Mouse (Mus musculus): ENCODE measurements at regions not wholly inside any gene's neighbourhood (a gene's known extent, or its start where the extent isn't known, plus 50 kb on each side); places are given as distances from the start of the nearest gene placed in this dataset.

DNA sequence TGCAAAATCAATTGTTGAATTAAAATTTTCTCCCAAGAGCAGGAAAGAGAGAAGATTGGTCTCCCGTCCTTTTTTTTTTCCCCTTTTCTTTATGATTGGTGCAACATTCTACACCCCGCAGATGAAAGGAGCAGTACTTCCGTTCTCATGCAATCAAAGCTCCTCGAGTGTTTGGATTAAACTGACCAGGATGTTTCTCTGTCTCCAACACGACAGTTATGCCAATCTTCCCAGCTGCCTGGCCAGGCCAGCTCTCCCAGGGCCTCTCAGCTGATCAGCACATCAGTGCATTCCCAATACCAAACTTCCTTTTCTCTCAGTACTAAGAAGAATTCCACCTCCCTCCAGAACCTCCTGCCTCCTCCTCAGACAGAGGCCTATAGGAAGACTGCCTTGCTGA is 52.7 kb upstream of the Pde5a start:
- peak; percentile 60 for DNase-seq (ENCODE audit: low spot score)

DNA sequence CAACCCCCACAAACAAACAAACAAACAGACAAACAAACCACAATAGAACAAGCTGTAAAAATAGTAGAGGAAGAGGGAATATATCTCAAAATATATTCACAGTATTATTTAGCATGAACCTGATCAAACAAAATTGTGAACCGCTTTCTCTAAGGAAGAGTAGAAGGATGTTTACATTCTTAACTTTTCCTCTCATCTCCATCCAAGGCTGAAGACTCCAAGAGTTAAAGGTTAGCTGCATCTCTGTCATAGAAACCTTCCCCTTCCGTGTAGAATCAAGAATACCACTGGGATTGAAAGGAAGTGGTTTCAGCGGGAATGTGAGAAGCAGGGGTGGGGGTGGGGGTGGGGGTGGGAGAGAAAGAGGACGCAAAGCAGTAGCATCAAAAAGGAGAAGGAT is 51.9 kb upstream of the Pde5a start:
- DNase-seq (ENCODE audit: low spot score) = peak; percentile 11
